9 mouse cellular contexts compared by ENCODE assay signal in genomic region chr2:35678440-35678839, GRCm38 (mm10).
A peak's percentile ranks its signal among the peaks of the same experiment; 100 is the strongest.
DNase-seq lines count a peak whose midpoint lies in the region; ATAC-seq and TF ChIP-seq lines count a peak whose summit lies in the region.
"Had no signal": no experiment of that assay in that cellular context is flagged by ENCODE, and none has a peak within 500 bp of the region (broad histone marks: within the 10 kb centered on the region; RNA-seq: fewer than 3 reads in every experiment).

No protein-coding gene starts in this region.

- H3K4me3 ChIP-seq in kidney, embryonic 16.5 days (ENCODE audit: low read length), result no peak overlapping the region
- H3K4me3 ChIP-seq in cortical plate, adult 2 months (ENCODE audit: insufficient read depth, low read length), result no peak overlapping the region
- H3K4me3 ChIP-seq in forebrain, embryonic 13.5 days, result no peak overlapping the region
- no peak overlapping the region for H3K4me3 ChIP-seq in midbrain, embryonic 12.5 days

- TF ChIP-seq CTCF in cortical plate, adult 2 months (IDR thresholded peaks at IDR 0.05; ENCODE audit: extremely low read depth, insufficient read depth, low read length), result no peak

- H3K9me3 ChIP-seq in kidney, embryonic 16.5 days (ENCODE audit: low read length), result no peaks in the 10 kb centered on the region
- H3K9me3 ChIP-seq in forebrain, embryonic 13.5 days (replicated peaks), result no peaks in the 10 kb centered on the region
- H3K9me3 ChIP-seq in midbrain, embryonic 12.5 days, result no peaks in the 10 kb centered on the region

- H3K36me3 ChIP-seq in kidney, embryonic 16.5 days (ENCODE audit: insufficient read depth, low read length), result no peaks in the 10 kb centered on the region
- no peaks in the 10 kb centered on the region for H3K36me3 ChIP-seq in forebrain, embryonic 13.5 days (ENCODE audit: poor library complexity, severe bottlenecking)
- H3K36me3 ChIP-seq in midbrain, embryonic 12.5 days, result no peaks in the 10 kb centered on the region

- no peaks in the 10 kb centered on the region for H3K27me3 ChIP-seq in kidney, embryonic 16.5 days (ENCODE audit: insufficient read depth, low read length)
- H3K27me3 ChIP-seq in forebrain, embryonic 13.5 days, result no peaks in the 10 kb centered on the region
- H3K27me3 ChIP-seq in midbrain, embryonic 12.5 days, result no peaks in the 10 kb centered on the region
- H3K27me3 ChIP-seq: Patski had no signal

- no peak for TF ChIP-seq POLR2A in cortical plate, adult 2 months (IDR thresholded peaks at IDR 0.05; ENCODE audit: extremely low read depth, insufficient read depth, low read length)

- no peak overlapping the region for H3K9ac ChIP-seq in kidney, embryonic 16.5 days (replicated peaks; ENCODE audit: low read length)
- H3K9ac ChIP-seq in forebrain, embryonic 13.5 days, result peak overlapping the region; percentile 38; the same call in 1 of the 2 replicates
- no peak overlapping the region for H3K9ac ChIP-seq in midbrain, embryonic 12.5 days (replicated peaks)

- no peak for DNase-seq in kidney, postnatal 14 days
- DNase-seq in layer of hippocampus, adult 18-20 months (ENCODE audit: low spot score in 2 of 2), result no peak
- DNase-seq: thymus, postnatal 4 days had no signal

- 31% methylated on average over 4 of the region's 4 CpGs for WGBS in kidney, embryonic 16.5 days
- 52% methylated on average over 4 of the region's 4 CpGs for WGBS in forebrain, embryonic 13.5 days
- whole genome bisulfite sequencing in midbrain, embryonic 12.5 days, result 43% methylated on average over 4 of the region's 4 CpGs

- ATAC-seq in kidney, embryonic 16.5 days (ENCODE audit: low FRiP score, low TSS enrichment), result no peak
- no peak for ATAC-seq in forebrain, embryonic 13.5 days
- peak; percentile 10; the same call in 1 of the 2 replicates for ATAC-seq in midbrain, embryonic 12.5 days (ENCODE audit: low FRiP score, low read depth)
- no peak for ATAC-seq in megakaryocyte, adult 5-6 weeks (ENCODE audit: poor library complexity, severe bottlenecking)
- ATAC-seq: Patski had no signal

- peaks cover 85% of the 10 kb centered on the region for H3K4me1 ChIP-seq in kidney, embryonic 16.5 days (ENCODE audit: insufficient read depth, low read length)
- peaks cover 40% of the 10 kb centered on the region for H3K4me1 ChIP-seq in cortical plate, adult 2 months (ENCODE audit: control insufficient read depth, insufficient read depth, low read length)
- H3K4me1 ChIP-seq in forebrain, embryonic 13.5 days, result peaks cover 93% of the 10 kb centered on the region
- H3K4me1 ChIP-seq in midbrain, embryonic 12.5 days, result peaks cover 84% of the 10 kb centered on the region

- H3K27ac ChIP-seq in kidney, embryonic 16.5 days (ENCODE audit: low read length), result peak overlapping the region; percentile 68; the same call in 1 of the 2 replicates
- 0 out of 2 replicates have a peak overlapping the region, but pooled peaks have one; percentile 30 for H3K27ac ChIP-seq in cortical plate, adult 2 months (ENCODE audit: insufficient read depth, low read length)
- H3K27ac ChIP-seq in forebrain, embryonic 13.5 days, result peak overlapping the region; percentile 49
- peak overlapping the region; percentile 70 for H3K27ac ChIP-seq in midbrain, embryonic 12.5 days (replicated peaks)

- no peak overlapping the region for H3K4me2 ChIP-seq in kidney, embryonic 16.5 days (replicated peaks; ENCODE audit: low read depth, low read length)
- no peak overlapping the region for H3K4me2 ChIP-seq in forebrain, embryonic 13.5 days
- H3K4me2 ChIP-seq in midbrain, embryonic 12.5 days (replicated peaks), result no peak overlapping the region
